Mouse (Mus musculus) adrenal gland, adult 10 weeks (tissue): ENCODE data around the gene Hmga2. TPM values are rescaled to one million over a fixed set of nuclear protein-coding genes. Genes with fewer than 3 reads are reported as not detected.

Experiments
- polyA plus RNA-seq: library from polyadenylated mRNA; stranded (reverse); fragments of 350-450 nt; fragmentation: Illumina TruSeq; extraction: RNeasy Lipid Tissue Mini Kit (QIAGEN cat#74804); gene quantifications from one replicate; pipeline ENCODE4 v1.2.3, GENCODE M21; 2014; ENCODE audit warnings: low read depth, low replicate concordance

Hmga2 gene
- 7.6 TPM for polyA plus RNA-seq

DNA sequence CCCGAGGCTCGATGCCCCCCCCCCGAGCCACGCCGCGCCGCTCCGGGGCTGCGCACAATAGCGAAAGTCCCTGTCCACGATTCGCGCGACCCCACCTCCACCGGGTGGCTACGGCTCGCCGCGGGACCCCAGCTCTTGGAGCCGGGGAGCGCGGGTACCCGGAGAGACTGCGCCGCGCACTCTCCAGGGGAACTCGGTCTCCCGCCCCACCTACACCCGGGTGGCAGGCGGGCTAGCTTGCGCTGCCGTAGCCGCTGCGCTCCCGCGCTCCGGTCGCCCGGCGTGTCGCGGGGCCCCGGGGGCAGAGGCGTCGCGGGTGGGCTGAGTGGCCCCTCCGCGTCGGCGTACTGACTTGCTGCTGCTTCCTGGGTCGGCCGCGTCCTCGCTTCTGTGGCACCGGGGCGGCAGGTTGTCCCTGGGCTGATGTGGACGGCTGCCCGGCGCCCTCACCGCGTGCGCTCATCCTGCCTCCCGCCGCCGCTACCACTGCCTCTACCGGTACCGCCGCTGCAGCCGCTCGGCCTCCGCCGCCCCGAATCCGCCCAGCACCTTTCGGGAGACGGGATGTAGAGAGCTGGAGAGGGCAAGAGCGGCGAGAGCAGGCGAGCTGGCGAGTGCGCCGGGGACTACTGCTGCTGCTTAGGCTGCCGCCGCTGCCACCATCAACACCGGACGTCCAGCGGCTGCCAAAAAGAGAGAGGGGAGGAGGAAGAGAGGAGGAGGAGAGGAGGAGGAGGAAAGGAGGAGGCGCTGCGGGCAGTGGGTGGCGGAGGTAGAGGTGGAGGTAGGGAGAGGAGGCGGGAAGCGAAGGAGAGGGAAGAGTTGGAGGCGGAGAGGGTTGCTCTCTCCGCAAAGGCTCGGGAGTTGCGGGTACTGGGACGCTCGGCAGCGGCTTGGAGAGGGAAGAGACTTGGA is at the start of gene Hmga2:
Hmga2 (minus strand) TSS at position 869 of the 915 bp plus-strand sequence.

Other genes with a start within 250 kb of the Hmga2 start
- 21.1 TPM for gene Llph, start 249.4 kb downstream of the Hmga2 start, polyA plus RNA-seq